Mouse (Mus musculus) adrenal gland, adult (tissue): ENCODE measurements around the gene Ptprj.
"Not testable (repeated sequence)": the region's sequence is repeated elsewhere in the genome, so short reads cannot be mapped to it uniquely, and the experiment has no call there.

ENCODE experiments used
- DNase-seq, 2 experiments: peaks; one replicate each; pipeline ENCODE4 v3.0.0; 2022 to 2023; ENCODE audit warnings: low spot score in 1 of 2; ENCODE audit not compliant: inconsistent age in 2 of 2

Gene Ptprj

GRCm38 (mm10) chr2:90579038-90579727, 1.3 kb downstream of the Ptprj start:
- DNase-seq: peak; percentile 61 to 72

- DNase-seq: peak; percentile 2 to 19
Measured at GRCm38 (mm10) chr2:90577451-90578279, 2.8 kb downstream of the Ptprj start.

GRCm38 (mm10) chr2:90576936-90577335, 3.5 kb downstream of the Ptprj start:
- DNase-seq: no peak

DNA sequence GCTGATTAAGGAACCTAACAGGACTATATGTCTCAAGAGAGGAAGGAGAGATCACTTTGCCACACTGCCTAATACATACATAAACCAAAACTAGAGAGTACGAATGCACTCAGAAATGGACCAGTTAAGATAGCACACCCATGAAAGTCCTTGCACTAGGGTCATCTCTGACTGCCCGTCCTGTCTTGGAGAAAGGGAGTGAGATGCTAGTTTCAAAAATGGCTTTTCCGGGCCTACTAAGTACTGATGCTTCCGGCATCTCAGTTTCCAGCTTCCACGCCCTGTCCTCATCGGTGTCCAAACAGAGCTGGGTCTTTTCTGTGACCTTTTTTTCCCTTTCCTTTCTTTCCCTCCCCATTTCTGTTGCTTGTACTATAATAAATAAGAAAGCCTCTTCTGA, 4.0 kb downstream of the Ptprj start:
- peak in 1 of 2 experiments; percentile 1 for DNase-seq

DNA sequence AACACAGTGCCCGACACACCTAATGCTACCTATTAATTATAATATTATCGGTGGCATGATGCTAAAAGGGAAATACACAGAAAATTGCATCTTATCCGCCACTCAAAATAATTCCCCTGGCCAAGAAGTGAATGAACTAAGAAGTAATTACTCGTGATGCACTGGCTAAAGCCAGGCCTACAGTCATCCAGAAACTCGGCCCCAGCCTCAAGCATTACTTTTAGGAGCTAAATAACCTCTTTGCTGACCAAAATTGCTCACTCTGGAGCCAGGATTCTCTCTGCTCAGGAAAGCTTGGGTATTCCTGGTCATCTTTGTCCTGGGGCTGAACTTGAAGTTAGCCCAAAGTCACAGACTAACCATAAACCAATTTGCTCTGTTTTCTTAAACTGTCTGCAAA, 4.7 kb downstream of the Ptprj start:
- DNase-seq: peak in 1 of 2 experiments; percentile 1

DNA sequence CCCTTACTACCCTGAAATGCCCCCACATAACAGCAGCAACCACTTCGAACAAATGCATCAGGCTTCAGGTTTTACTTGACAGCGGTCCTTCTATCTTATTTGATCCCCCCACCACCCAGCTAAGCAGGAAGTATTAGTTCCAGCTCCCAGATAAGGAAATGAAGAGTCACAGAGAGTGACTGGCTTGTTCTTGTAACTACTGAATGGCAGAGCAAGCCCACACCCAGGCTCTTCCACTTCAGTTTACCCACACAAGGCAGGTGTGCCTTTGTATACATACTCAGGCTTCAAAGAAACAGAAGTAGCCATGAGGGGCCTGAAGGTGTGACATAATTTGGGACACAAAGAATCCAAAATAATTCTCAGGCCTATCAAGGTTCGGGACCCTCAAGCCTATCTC, 5.3 kb downstream of the Ptprj start:
- DNase-seq: peak in 1 of 2 experiments; percentile 3

GRCm38 (mm10) chr2:90574536-90574935, 5.9 kb downstream of the Ptprj start:
- peak in 1 of 2 experiments; percentile 4 for DNase-seq

DNA sequence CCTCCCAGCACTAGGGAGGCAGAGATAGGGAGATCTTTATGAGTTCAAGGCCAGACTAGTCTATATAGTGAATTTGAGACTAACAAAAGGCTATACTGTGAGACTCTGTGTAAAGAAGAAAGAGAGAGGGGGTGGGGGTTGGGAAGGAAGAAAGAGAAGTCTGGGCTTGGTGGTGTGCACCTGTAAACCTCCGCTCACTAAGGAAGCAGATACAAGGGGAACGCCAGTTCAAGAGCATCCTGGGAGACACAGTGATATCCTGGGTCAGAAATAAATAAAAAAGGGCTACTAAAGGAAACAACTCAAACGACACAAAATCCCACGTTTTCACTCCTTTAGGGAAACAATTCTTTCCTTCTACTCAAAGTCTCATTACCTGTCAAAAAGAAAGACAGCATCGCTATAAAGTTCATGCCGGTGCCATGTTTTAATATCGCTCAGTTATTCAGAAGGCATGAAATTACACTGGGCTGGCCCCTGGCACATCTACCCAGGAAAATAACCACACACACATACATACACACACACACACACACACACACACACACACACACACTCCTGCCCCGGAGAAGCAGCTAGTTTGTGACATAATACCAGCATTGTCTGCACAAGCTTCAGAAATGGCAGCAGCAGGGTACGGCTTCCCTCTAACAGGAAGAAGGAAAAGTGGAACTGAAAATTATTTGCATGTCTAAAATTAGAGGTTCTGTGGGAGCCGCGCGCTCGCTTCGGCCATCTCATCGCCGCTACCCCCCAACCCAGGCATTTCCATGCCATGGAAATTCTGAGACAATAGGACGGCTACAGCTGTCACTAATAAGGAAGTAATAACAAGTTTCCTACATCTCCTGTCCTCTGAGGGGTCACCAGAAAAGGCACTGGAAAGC, 6.6 kb downstream of the Ptprj start:
- DNase-seq: peak; percentile 36 to 55

DNA sequence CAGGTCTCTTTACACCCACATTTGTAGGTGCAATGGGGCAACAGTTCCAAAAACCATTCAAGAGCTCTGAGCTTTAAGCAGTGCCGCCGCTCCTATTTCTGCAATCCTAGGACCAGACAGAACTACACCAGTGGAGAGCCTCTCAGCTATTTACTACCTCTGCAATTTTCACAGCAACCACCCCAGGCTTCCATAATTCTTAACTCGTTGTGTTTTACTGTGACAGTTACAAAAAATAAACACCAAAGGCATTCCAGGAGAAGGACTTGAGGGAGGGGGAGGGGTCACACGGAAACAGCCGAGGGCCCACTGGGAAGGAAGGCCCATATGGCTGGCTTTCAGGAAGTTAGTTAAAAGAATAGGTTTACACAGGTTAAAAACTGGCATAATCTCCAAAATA, 8.3 kb downstream of the Ptprj start:
- DNase-seq: no peak

GRCm38 (mm10) chr2:90571399-90571798, 9.0 kb downstream of the Ptprj start:
- DNase-seq: not testable (repeated sequence)

DNA sequence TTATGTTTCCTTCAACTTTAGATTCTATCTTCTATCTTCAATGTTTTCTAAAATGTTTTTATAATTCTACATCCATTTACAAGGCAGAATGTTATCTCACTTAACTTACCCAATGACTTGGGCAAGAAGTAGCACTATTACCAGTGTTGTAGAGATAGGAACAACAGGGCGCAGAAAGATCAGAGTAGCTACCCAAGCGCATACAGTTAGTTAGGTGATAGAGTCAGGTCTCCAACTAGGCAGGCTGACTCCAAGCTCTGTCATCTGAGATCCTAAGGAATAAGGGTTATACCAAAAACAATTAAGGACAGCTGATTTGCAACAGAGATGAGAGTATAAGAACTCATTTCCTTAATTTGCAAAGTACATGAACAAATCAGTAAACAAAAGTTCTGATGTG, 9.6 kb downstream of the Ptprj start:
- no peak for DNase-seq

- DNase-seq: no peak
Measured at GRCm38 (mm10) chr2:90570216-90570615, 10.2 kb downstream of the Ptprj start.

DNA sequence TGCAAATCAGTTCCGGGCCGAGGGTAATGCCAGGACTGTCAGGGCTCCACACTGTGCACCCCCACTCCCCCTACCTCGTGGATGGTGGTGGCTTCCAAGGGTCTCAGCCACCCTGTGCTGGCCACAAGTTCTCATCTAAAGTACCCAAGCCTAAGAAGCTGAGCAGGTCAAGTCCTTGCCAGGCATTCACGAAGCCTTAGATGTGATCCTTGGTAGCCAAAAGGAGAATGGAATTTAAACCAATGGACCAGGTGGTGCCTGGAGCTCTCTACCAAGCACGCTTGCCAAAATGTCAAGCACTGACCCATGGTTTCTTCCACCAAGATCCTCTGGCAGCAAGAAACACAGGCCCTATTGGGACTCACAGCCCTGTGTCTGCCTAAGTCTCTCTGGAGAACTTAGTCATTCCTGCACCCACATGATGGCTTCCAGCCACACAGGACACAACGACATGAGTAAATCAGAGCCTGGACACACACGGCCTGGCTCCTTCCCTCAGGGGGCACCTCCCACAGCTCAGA, 11.4 kb downstream of the Ptprj start:
- DNase-seq: no peak

DNA sequence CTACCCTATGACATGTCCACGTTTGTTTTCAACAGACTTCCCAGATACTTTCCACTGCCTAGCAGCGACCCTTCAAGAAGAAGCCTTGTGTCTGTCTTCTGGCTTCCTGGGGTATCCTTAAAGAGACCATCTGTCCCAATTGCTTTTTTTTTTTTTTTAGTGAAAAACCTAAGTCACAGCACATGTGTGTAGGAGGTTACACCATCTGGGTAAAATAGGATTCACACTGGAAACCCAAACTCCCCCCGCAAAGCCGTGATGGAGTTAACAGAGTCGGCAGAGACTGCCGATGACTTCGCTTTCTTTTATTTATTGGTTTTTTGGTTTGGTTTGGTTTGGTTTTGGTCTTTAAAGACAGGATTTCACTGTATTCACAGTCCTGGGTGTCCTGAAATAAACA, 12.4 kb downstream of the Ptprj start:
- no peak for DNase-seq

- DNase-seq: no peak
Measured at GRCm38 (mm10) chr2:90566773-90567528, 13.5 kb downstream of the Ptprj start.

DNA sequence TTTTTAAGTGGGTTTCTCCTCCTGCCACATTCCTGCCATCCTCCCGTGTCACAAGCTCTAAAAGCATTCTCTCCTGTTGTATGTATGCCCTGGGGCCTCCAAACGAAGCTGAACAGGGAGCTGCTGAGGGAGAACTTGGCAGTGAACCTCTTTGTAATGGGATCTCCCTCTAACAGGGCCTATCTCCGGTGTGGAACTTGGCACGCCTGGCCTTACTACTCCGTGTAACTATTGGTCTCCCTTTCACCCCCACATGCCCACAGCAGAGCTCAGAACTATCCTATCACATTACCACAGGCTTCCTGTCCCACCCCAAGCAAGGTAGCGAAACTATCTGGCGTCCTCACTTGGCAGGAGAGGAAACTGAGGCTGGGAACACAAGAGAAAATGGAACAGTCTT, 14.4 kb downstream of the Ptprj start:
- no peak for DNase-seq

GRCm38 (mm10) chr2:90565192-90565929, 15.1 kb downstream of the Ptprj start:
- no peak for DNase-seq

GRCm38 (mm10) chr2:90564552-90564951, 15.9 kb downstream of the Ptprj start:
- DNase-seq: no peak

GRCm38 (mm10) chr2:90563171-90563570, 17.3 kb downstream of the Ptprj start:
- DNase-seq: no peak
